Mouse (Mus musculus) duodenum, adult 2 months (tissue): ENCODE results near the gene Mei4. TPM values are rescaled to one million over a fixed set of nuclear protein-coding genes. Genes with fewer than 3 reads are reported as not detected.

Source experiments
- polyA plus RNA-seq: library from polyadenylated mRNA; depleted of rRNA; stranded (reverse); fragments of >200 nt; gene quantifications from 2 replicates; pipeline ENCODE4 v1.2.3, GENCODE M21; 2012; ENCODE audit warnings: low replicate concordance; rRNA removed

The Mei4 gene
- polyA plus RNA-seq = not detected in 2 replicates

DNA sequence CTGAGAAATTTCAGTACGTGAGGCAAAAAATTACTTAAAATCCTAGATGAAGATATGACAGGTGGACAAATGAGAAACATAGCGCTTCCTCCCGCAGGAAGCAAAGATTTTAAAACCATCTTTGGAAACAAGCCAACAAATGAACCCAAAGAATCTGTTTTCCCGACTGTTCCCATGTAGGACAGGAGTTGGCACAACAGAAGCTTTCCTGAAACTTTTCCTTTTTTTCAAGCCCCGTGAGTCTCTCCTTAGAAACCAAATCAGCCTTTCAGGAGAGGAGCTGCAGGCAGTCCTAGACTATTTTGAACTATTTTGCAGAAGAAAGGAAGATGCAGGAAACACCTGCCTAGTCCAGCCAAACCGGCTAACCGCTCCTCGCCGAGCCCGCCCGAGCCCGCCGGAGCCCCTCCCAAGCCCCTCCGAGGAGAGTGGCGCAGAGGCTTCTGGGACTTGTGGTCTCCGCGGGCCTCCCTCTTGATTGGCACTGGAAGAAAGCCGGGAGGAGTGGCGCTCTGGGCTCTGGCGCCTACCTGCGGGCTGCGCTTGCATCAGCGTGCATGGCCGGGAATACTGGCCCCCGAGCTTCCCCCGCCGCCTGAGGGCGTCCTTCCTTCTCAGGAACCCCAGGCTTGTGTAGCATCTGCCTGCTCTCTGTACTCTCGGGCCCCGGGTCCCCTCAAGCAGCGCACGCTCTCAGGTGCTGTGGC, at the start of gene Mei4:
Gene Mei4, plus strand, starts transcription at position 490 of the 707 bp plus-strand sequence.

Other genes with a start within 250 kb of the Mei4 start
- gene Htr1b, start 229.8 kb upstream of the Mei4 start, polyA plus RNA-seq = 0.06 and 0.56 TPM in 2 replicates